Comparison of ENCODE assay signal across 28 mouse cellular contexts in the genomic region with DNA sequence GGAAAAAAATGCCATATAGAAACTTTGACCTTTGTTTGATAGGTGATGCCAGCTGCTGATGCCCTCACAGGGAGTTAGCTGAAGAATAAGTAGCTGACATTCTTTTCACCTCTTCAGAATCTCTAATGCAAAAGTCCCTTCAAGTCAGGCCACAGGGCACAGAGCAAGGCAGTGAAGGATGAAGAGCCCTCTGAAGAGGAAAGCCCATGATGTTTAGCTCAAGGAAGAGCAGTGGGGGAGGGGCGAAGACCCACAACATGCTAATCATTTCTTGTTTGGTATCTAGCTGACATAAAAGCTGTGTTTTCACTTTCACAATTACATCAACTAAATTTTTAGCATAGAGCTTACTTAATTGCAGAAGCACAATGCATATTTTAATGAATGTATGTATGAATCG.
DNase-seq lines count a peak whose midpoint lies in the region; ATAC-seq lines count a peak whose summit lies in the region.
"Had no signal": no experiment of that assay in that cellular context is flagged by ENCODE, and none has a peak within 500 bp of the region (broad histone marks: within the 10 kb centered on the region; RNA-seq: fewer than 3 reads in every experiment).

No protein-coding gene starts in this region.

- H3K9me3 ChIP-seq in midbrain, embryonic 13.5 days, result no peaks in the 10 kb centered on the region
- no peaks in the 10 kb centered on the region for H3K9me3 ChIP-seq in midbrain, embryonic 10.5 days (replicated peaks)
- no peaks in the 10 kb centered on the region for H3K9me3 ChIP-seq in midbrain, embryonic 14.5 days (ENCODE audit: control insufficient read depth, low read length)
- H3K9me3 ChIP-seq: embryonic facial prominence, embryonic 13.5 days; forebrain, embryonic 10.5 days; forebrain, embryonic 15.5 days; heart, embryonic 13.5 days; neural tube, embryonic 12.5 days had no signal

- H3K4me3 ChIP-seq in midbrain, embryonic 13.5 days (replicated peaks), result no peak overlapping the region
- H3K4me3 ChIP-seq in midbrain, embryonic 10.5 days, result no peak overlapping the region
- no peak overlapping the region for H3K4me3 ChIP-seq in midbrain, embryonic 14.5 days (replicated peaks; ENCODE audit: low read depth, low read length)
- H3K4me3 ChIP-seq: embryonic facial prominence, embryonic 13.5 days; forebrain, embryonic 10.5 days; forebrain, embryonic 15.5 days; heart, adult 2 months; heart, embryonic 13.5 days; myocyte; neural tube, embryonic 12.5 days had no signal

- 0 out of 2 replicates have a peak, but pooled peaks have one; percentile 37 for ATAC-seq in midbrain, embryonic 13.5 days
- 0 out of 2 replicates have a peak, but pooled peaks have one; percentile 17 for ATAC-seq in midbrain, embryonic 14.5 days (ENCODE audit: low FRiP score, low TSS enrichment)
- ATAC-seq: forebrain, embryonic 15.5 days; hindbrain, embryonic 16.5 days had no signal

- no peak overlapping the region for H3K4me2 ChIP-seq in midbrain, embryonic 13.5 days (replicated peaks)
- no peak overlapping the region for H3K4me2 ChIP-seq in midbrain, embryonic 14.5 days (ENCODE audit: low read length)
- H3K4me2 ChIP-seq: embryonic facial prominence, embryonic 13.5 days; forebrain, embryonic 15.5 days; heart, embryonic 13.5 days; neural tube, embryonic 12.5 days had no signal

- no peak overlapping the region for H3K9ac ChIP-seq in midbrain, embryonic 13.5 days (replicated peaks)
- H3K9ac ChIP-seq in midbrain, embryonic 14.5 days (replicated peaks; ENCODE audit: low read length), result no peak overlapping the region
- H3K9ac ChIP-seq: embryonic facial prominence, embryonic 13.5 days; forebrain, embryonic 15.5 days; heart, embryonic 13.5 days; liver, embryonic 14.5 days; neural tube, embryonic 12.5 days had no signal

- WGBS in midbrain, embryonic 13.5 days, result 73% methylated on average over 2 of the region's 2 CpGs
- WGBS in midbrain, embryonic 10.5 days, result 84% methylated on average over 2 of the region's 2 CpGs
- WGBS in midbrain, embryonic 14.5 days, result 69% methylated on average over 2 of the region's 2 CpGs

- H3K27me3 ChIP-seq in midbrain, embryonic 13.5 days, result no peaks in the 10 kb centered on the region
- no peaks in the 10 kb centered on the region for H3K27me3 ChIP-seq in midbrain, embryonic 10.5 days (ENCODE audit: low read depth, poor library complexity, severe bottlenecking)
- no peaks in the 10 kb centered on the region for H3K27me3 ChIP-seq in midbrain, embryonic 14.5 days (ENCODE audit: control insufficient read depth, insufficient read depth, low read length)
- H3K27me3 ChIP-seq: embryonic facial prominence, embryonic 13.5 days; forebrain, embryonic 15.5 days; heart, embryonic 13.5 days; neural tube, embryonic 12.5 days had no signal

- no peak overlapping the region for H3K27ac ChIP-seq in midbrain, embryonic 13.5 days
- no peak overlapping the region for H3K27ac ChIP-seq in midbrain, embryonic 10.5 days (replicated peaks)
- H3K27ac ChIP-seq in midbrain, embryonic 14.5 days (replicated peaks; ENCODE audit: low read depth, low read length), result no peak overlapping the region
- H3K27ac ChIP-seq: embryonic facial prominence, embryonic 13.5 days; forebrain, embryonic 10.5 days; forebrain, embryonic 15.5 days; heart, adult 2 months; heart, embryonic 13.5 days; liver, embryonic 14.5 days; neural tube, embryonic 12.5 days had no signal

- DNase-seq in embryo, embryonic 10 days (ENCODE audit: low spot score), result peak; percentile 11
- DNase-seq in embryo, embryonic 9.5 days (ENCODE audit: extremely low spot score), result no peak
- no peak for DNase-seq in midbrain, embryonic 10.5 days (ENCODE audit: low spot score)
- peak; percentile 61 for DNase-seq in midbrain, embryonic 14.5 days
- no peak for DNase-seq in ovary, adult 18-20 months (ENCODE audit: low spot score)
- no peak for DNase-seq in frontal cortex, postnatal 36 days (ENCODE audit: low spot score in 2 of 2)
- DNase-seq: adrenal gland, postnatal 25 days; cerebellum, adult 2 months; cerebellum, postnatal 14 days; heart, adult 2 months; heart, postnatal 10 days; kidney, adult 9 months; kidney, postnatal 14 days; liver; lung, adult 2 months; lung, postnatal 10 days; right cerebral cortex, adult 18-20 months; spleen, adult 18-20 months; thymus, postnatal 14 days had no signal

- H3K4me1 ChIP-seq in midbrain, embryonic 13.5 days (replicated peaks), result no peaks in the 10 kb centered on the region
- peaks cover 5% of the 10 kb centered on the region; the same call in 1 of the 2 replicates for H3K4me1 ChIP-seq in midbrain, embryonic 10.5 days
- 0 out of 2 replicates have a peak, but pooled peaks cover 3% of the 10 kb centered on the region for H3K4me1 ChIP-seq in midbrain, embryonic 14.5 days (ENCODE audit: control insufficient read depth, insufficient read depth, low read length)
- H3K4me1 ChIP-seq: embryonic facial prominence, embryonic 13.5 days; forebrain, embryonic 10.5 days; forebrain, embryonic 15.5 days; heart, embryonic 13.5 days; neural tube, embryonic 12.5 days had no signal

- H3K36me3 ChIP-seq in midbrain, embryonic 13.5 days, result no peaks in the 10 kb centered on the region
- no peaks in the 10 kb centered on the region for H3K36me3 ChIP-seq in midbrain, embryonic 10.5 days
- H3K36me3 ChIP-seq in midbrain, embryonic 14.5 days (ENCODE audit: control insufficient read depth, insufficient read depth, low read length), result no peaks in the 10 kb centered on the region
- H3K36me3 ChIP-seq: embryonic facial prominence, embryonic 13.5 days; forebrain, embryonic 10.5 days; forebrain, embryonic 15.5 days; heart, embryonic 13.5 days; neural tube, embryonic 12.5 days had no signal

Comparison
In these comparisons a context has a peak if more than half of its experiments do, and no peak if none do; other contexts are left out.
1. DNase-seq: peak in embryo, embryonic 10 days (single experiment) and midbrain, embryonic 14.5 days (single experiment); none in embryo, embryonic 9.5 days (single experiment), midbrain, embryonic 10.5 days (single experiment), ovary, adult 18-20 months (single experiment) and frontal cortex, postnatal 36 days (0 of 2).